Mouse (Mus musculus): ENCODE data around the gene Rbm47. TPM values are rescaled to one million over a fixed set of nuclear protein-coding genes. Genes with fewer than 3 reads are reported as not detected.

The Rbm47 gene
- polyA plus RNA-seq, 1 experiment = 156 TPM

DNA sequence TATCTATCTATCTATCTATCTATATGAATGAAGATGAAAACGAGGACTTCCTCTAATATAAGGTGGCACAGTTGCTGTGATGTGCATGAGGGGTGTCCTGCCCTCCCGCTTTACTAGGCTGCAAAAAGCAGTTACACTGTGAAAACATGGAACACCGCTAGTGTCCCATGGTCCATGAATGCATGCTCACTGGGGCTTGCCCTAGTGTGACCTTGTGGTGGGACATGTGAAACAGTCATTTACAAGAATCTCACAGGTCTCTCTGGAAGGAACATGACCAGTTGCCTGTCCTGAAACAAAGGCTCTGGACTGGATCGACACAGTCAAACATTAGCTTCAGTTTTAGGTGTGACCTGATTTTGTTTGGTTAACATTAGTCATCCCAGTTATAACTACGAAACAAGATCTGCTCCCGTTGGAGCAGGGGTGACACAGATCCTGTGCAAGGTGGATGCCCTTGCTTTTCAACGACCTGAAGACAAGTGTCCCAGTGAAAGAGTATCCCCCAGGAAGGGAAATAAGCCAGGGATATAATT, 132.1 kb downstream of the Rbm47 start:
- Histone ChIP-seq H3K36me3 (ENCODE audit: control insufficient read depth, insufficient read depth, low read length) (peaks cover 26% of the 10 kb centered on the region), H3K27ac (ENCODE audit: insufficient read depth, low read depth, low read length) (peak overlapping the region; percentile 13), H3K4me1 (ENCODE audit: control insufficient read depth, insufficient read depth, low read length) (peaks cover 64% of the 10 kb centered on the region), H3K4me3 (ENCODE audit: insufficient read depth, low read depth, low read length) (no peak overlapping the region), H3K27me3 (replicated peaks; ENCODE audit: control insufficient read depth, insufficient read depth, low read length) (no peaks in the 10 kb centered on the region)
- DNase-seq = peak; percentile 57
- no peak for TF ChIP-seq CTCF (conservative IDR thresholded peaks at IDR 0.05; ENCODE audit: insufficient read depth, insufficient read length, low read depth, low read length)
- no peak for TF ChIP-seq POLR2A (IDR thresholded peaks at IDR 0.05; ENCODE audit: low read depth, low read length)
- WGBS = 37% methylated on average over 7 of the region's 7 CpGs

DNA sequence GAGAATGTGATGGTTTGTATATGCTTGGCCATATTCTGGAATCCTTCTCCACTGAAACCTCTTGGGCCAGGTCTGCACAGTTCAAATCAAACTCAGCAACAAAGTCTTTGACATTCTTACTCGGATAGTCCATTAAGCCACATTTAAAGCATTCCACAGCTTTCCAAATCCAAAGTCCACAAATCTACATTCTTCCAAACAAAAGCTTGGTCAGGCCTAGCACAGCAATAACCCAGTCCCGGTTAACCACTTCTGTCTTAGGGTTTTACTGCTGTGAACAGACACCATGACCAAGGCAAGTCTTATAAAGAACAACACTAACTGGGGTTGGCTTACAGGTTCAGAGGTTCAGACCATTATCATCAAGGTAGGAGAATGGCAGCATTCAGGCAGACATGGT, 133.1 kb downstream of the Rbm47 start:
- 48% methylated on average over 2 of the region's 2 CpGs for WGBS

DNA sequence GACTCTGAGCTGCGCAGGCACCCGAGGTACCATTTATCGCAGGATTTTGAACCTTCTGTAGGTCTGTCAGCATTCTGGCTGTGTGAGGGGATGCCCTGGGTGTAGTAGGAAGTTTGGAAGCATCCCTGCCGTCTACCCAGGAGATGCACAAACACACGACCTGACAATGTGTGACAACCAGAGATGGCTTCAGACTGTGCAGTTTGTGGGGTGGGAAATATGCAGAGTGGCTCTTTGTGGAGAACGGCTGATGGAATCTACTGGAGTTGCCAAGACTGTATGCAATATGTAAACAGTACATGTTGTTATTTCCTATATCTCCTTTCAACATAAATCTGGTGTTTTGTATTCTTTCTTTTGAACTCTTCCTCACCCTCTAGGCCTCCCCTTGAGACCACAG, 135.9 kb downstream of the Rbm47 start:
- 50% methylated on average over 6 of the region's 6 CpGs for WGBS
- Histone ChIP-seq H3K4me3 (ENCODE audit: insufficient read depth, low read depth, low read length) (no peak overlapping the region), H3K36me3 (ENCODE audit: control insufficient read depth, insufficient read depth, low read length) (peaks cover 10% of the 10 kb centered on the region), H3K27me3 (replicated peaks; ENCODE audit: control insufficient read depth, insufficient read depth, low read length) (no peaks in the 10 kb centered on the region), H3K4me1 (ENCODE audit: control insufficient read depth, insufficient read depth, low read length) (peaks cover 54% of the 10 kb centered on the region), H3K27ac (ENCODE audit: insufficient read depth, low read depth, low read length) (0 out of 2 replicates have a peak overlapping the region, but pooled peaks have one; percentile 7)
- no peak for TF ChIP-seq CTCF (conservative IDR thresholded peaks at IDR 0.05; ENCODE audit: insufficient read depth, insufficient read length, low read depth, low read length)
- TF ChIP-seq POLR2A (IDR thresholded peaks at IDR 0.05; ENCODE audit: low read depth, low read length) = no peak
- DNase-seq = no peak

More for the DNA sequence above, 133.1 kb downstream of the Rbm47 start:
- no peak for TF ChIP-seq CTCF (conservative IDR thresholded peaks at IDR 0.05; ENCODE audit: insufficient read depth, insufficient read length, low read depth, low read length)
- H3K27me3 ChIP-seq (replicated peaks; ENCODE audit: control insufficient read depth, insufficient read depth, low read length) = no peaks in the 10 kb centered on the region
- peak; percentile 60 for DNase-seq
- H3K36me3 ChIP-seq (ENCODE audit: control insufficient read depth, insufficient read depth, low read length) = peaks cover 19% of the 10 kb centered on the region
- no peak overlapping the region for H3K4me3 ChIP-seq (ENCODE audit: insufficient read depth, low read depth, low read length)
- peaks cover 60% of the 10 kb centered on the region for H3K4me1 ChIP-seq (ENCODE audit: control insufficient read depth, insufficient read depth, low read length)
- H3K27ac ChIP-seq (ENCODE audit: insufficient read depth, low read depth, low read length) = peak overlapping the region; percentile 52

DNA sequence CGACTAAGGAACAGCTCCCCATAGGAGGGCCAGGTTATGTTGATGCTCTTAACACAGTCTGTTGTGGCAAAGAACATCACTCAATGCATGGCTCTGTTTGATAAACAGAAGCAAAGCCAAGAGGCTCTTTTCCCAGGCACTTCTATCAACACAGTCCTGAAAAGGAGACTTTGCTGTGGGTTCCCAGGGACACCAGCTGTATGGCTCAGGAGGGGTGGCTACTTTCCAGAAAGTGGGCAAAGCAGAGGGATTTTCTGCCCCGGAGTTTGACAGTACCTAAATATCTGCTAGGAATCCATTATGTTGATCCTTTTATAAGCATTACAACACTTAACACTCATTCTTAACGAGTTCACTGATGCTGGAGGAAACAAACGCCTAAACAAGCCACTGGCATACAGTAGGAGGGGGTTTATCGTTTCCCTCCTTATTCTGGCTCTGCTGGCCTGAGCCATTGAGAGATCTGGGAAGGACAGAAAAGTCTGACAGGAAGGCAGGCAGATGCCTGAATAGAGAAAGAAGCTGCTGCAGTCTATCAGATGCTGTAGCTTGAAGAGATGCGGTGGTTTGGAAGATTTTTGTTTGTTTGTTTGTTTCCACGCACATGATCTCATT, 136.4 kb downstream of the Rbm47 start:
- Histone ChIP-seq H3K4me1 (ENCODE audit: control insufficient read depth, insufficient read depth, low read length) (peaks cover 54% of the 10 kb centered on the region), H3K27ac (ENCODE audit: insufficient read depth, low read depth, low read length) (peak overlapping the region; percentile 19; the same call in 1 of the 2 replicates), H3K4me3 (ENCODE audit: insufficient read depth, low read depth, low read length) (no peak overlapping the region), H3K27me3 (replicated peaks; ENCODE audit: control insufficient read depth, insufficient read depth, low read length) (no peaks in the 10 kb centered on the region), H3K36me3 (ENCODE audit: control insufficient read depth, insufficient read depth, low read length) (peaks cover 10% of the 10 kb centered on the region)
- no peak for TF ChIP-seq CTCF (conservative IDR thresholded peaks at IDR 0.05; ENCODE audit: insufficient read depth, insufficient read length, low read depth, low read length)
- TF ChIP-seq POLR2A (IDR thresholded peaks at IDR 0.05; ENCODE audit: low read depth, low read length) = no peak
- 42% methylated on average over 7 of the region's 7 CpGs for WGBS
- DNase-seq = no peak

DNA sequence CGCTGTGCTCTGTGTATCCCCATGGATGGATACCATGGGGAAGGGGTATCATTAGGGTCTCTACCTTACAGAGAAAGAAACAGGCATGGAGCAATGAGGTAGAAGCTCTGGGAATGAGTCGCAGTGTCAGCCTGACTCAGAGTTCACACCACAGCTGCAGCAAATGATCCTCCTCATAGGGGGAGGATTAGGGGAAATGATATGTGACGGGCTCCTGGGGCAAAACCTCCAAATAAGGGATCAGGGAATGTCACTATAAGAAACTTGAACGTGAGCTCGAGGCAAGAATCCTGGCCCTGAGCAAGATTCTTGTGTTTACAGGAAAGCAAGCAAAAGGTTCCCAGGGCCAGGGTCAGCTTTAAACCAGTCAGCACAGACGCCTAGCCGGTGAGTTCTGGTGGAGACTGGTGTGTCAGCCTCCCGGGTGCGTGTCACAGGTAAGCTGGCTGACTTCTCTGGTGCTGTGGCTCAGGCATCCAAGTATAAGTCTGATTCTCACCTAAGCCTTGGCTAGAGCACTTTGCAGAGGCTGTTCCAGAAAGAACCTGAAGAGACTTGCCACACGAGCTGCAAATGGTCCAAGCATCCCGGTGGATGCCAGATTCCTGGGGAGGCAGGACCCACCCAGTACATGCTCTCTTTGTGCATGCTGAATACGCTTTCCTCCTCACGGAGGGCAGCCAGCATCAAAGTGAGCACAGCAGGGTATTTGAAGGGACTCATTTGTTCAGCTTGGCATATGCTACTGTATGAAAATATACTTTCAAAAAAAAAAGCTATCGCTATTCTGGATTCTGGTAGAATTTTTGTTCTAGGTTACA, 138.3 kb downstream of the Rbm47 start:
- WGBS = 33% methylated on average over 14 of the region's 14 CpGs
- Histone ChIP-seq H3K36me3 (ENCODE audit: control insufficient read depth, insufficient read depth, low read length) (peaks cover 14% of the 10 kb centered on the region), H3K27me3 (replicated peaks; ENCODE audit: control insufficient read depth, insufficient read depth, low read length) (no peaks in the 10 kb centered on the region), H3K4me3 (ENCODE audit: insufficient read depth, low read depth, low read length) (no peak overlapping the region), H3K27ac (ENCODE audit: insufficient read depth, low read depth, low read length) (peak overlapping the region; percentile 78), H3K4me1 (ENCODE audit: control insufficient read depth, insufficient read depth, low read length) (peaks cover 40% of the 10 kb centered on the region)
- DNase-seq = peak; percentile 81
- TF ChIP-seq CTCF (conservative IDR thresholded peaks at IDR 0.05; ENCODE audit: insufficient read depth, insufficient read length, low read depth, low read length) (no peak), POLR2A (IDR thresholded peaks at IDR 0.05; ENCODE audit: low read depth, low read length) (no peak)

DNA sequence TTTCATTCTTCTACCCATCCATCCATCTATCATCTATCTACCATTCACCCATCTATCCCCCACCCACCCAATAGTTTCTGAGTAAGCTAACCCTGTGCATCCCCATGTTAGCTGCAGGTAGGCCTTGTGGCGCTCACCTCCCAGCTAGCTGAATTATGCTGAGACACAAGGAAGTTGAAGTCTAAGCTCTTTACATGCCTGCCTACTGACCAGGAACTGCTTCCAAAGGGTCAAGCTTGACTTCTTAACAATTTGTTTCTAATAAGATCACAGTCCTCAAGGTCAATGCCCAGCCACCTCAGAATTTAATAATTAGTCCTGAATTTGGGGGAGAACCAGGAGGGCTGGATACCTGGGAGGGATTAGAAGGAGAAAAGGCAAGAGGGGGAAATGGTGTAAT, 140.1 kb downstream of the Rbm47 start:
- no peak for TF ChIP-seq POLR2A (IDR thresholded peaks at IDR 0.05; ENCODE audit: low read depth, low read length)
- TF ChIP-seq CTCF (conservative IDR thresholded peaks at IDR 0.05; ENCODE audit: insufficient read depth, insufficient read length, low read depth, low read length) = no peak
- Histone ChIP-seq H3K27me3 (replicated peaks; ENCODE audit: control insufficient read depth, insufficient read depth, low read length) (no peaks in the 10 kb centered on the region), H3K36me3 (ENCODE audit: control insufficient read depth, insufficient read depth, low read length) (peaks cover 11% of the 10 kb centered on the region), H3K27ac (ENCODE audit: insufficient read depth, low read depth, low read length) (peak overlapping the region; percentile 18; the same call in 1 of the 2 replicates), H3K4me3 (ENCODE audit: insufficient read depth, low read depth, low read length) (no peak overlapping the region), H3K4me1 (ENCODE audit: control insufficient read depth, insufficient read depth, low read length) (peaks cover 32% of the 10 kb centered on the region)
- DNase-seq = peak; percentile 62
- WGBS = 24% methylated on average over 1 of the region's 1 CpGs

DNA sequence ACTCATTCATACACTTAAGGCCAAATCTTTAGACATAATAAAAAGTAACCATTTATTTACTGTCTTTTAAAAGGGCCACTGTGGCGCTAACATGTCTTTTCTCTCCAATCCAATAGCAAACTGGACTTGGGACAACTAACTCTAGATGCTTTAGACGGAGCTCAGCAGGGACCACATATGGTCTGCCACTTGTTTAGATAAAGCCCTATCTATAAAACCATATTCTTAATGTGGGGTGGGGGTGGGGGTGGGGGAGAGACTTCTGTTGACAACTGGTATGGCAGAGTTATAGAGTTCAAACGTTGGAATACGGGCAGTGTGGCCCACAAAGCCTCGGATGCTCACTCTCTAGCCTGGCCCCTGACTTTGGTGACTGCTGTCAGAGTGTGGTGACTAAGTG, 141.2 kb downstream of the Rbm47 start:
- WGBS = 63% methylated on average over 5 of the region's 5 CpGs
- Histone ChIP-seq H3K36me3 (ENCODE audit: control insufficient read depth, insufficient read depth, low read length) (peaks cover 14% of the 10 kb centered on the region), H3K27me3 (replicated peaks; ENCODE audit: control insufficient read depth, insufficient read depth, low read length) (no peaks in the 10 kb centered on the region)

More for the DNA sequence above, 141.2 kb downstream of the Rbm47 start:
- Histone ChIP-seq H3K4me3 (ENCODE audit: insufficient read depth, low read depth, low read length) (no peak overlapping the region), H3K4me1 (ENCODE audit: control insufficient read depth, insufficient read depth, low read length) (peaks cover 23% of the 10 kb centered on the region), H3K27ac (ENCODE audit: insufficient read depth, low read depth, low read length) (peak overlapping the region; percentile 18)
- TF ChIP-seq CTCF (conservative IDR thresholded peaks at IDR 0.05; ENCODE audit: insufficient read depth, insufficient read length, low read depth, low read length) (no peak), POLR2A (IDR thresholded peaks at IDR 0.05; ENCODE audit: low read depth, low read length) (no peak)
- no peak for DNase-seq

Measured in kidney, adult 2 months (tissue).